Mouse (Mus musculus) heart, adult 2 months (tissue): ENCODE measurements around the gene Il17d. TPM values are rescaled to one million over a fixed set of nuclear protein-coding genes. Genes with fewer than 3 reads are reported as not detected.

ENCODE experiments used
- DNase-seq, 2 experiments: peaks; one replicate each; pipeline ENCODE4 v3.0.0; 2021
- H3K27ac ChIP-seq: fragments of 200-600 bp; 2 replicates; pipeline ENCODE4 v1.8.1; 2022
- H3K27me3 ChIP-seq: fragments of 200-500 bp; 2 replicates; pipeline ENCODE4 v1.6.1; 2012; ENCODE audit warnings: mild to moderate bottlenecking, low read length, inconsistent platforms, mixed read lengths; ENCODE audit not compliant: control insufficient read depth, insufficient read depth
- H3K36me3 ChIP-seq: fragments of 200-500 bp; 2 replicates; pipeline ENCODE4 v1.6.1; 2012; ENCODE audit warnings: low read length, inconsistent platforms; ENCODE audit not compliant: control insufficient read depth, insufficient read depth
- H3K4me1 ChIP-seq: fragments of 200-500 bp; 2 replicates; pipeline ENCODE4 v1.6.1; 2011; ENCODE audit warnings: low read length; ENCODE audit not compliant: control insufficient read depth, insufficient read depth
- H3K4me3 ChIP-seq: fragments of 200-600 bp; 2 replicates; pipeline ENCODE4 v1.8.1; 2022
- H3K79me2 ChIP-seq: fragments of 200-500 bp; replicated peaks from 2 replicates; pipeline ENCODE4 v1.6.1; 2012; ENCODE audit warnings: mild to moderate bottlenecking, inconsistent platforms, low read length, moderate library complexity, mixed read lengths; ENCODE audit not compliant: control insufficient read depth, insufficient read depth
- H3K9ac ChIP-seq: fragments of 200-500 bp; 2 replicates; pipeline ENCODE4 v1.6.1; 2012; ENCODE audit warnings: low read depth, mild to moderate bottlenecking, control low read depth, inconsistent platforms, low read length, mixed read lengths
- CTCF ChIP-seq: fragments of 200-600 bp; IDR thresholded peaks from 2 replicates; pipeline ENCODE4 v1.8.1; 2022; ENCODE audit warnings: antibody characterized with exemption, mild to moderate bottlenecking, moderate library complexity
- EP300 ChIP-seq: fragments of 200-500 bp; IDR thresholded peaks from 2 replicates; pipeline ENCODE4 v1.6.1; 2011; ENCODE audit warnings: low read depth, low read length, control low read depth; ENCODE audit not compliant: insufficient read depth
- POLR2A ChIP-seq: fragments of 200-500 bp; IDR thresholded peaks from 2 replicates; pipeline ENCODE4 v1.6.1; 2011; ENCODE audit warnings: mild to moderate bottlenecking, low read depth, low read length, control low read depth; ENCODE audit not compliant: insufficient read depth
- WGBS: fragments of 180-500 bp; shearing (Covaris S2); methylation state at CpG from one replicate; pipeline ENCODE4 v1.1.7; 2018; 5-methylcytosine and 5-hydroxymethylcytosine counted together
- intact Hi-C: fragments of 180-260 bp; cut with DNase I; formaldehyde crosslinking; loops from one replicate; pipeline ENCODE4 v1.15.1; 2025
- polyA plus RNA-seq: library from polyadenylated mRNA; depleted of rRNA; stranded (reverse); fragments of >200 nt; gene quantifications from 2 replicates; pipeline ENCODE4 v1.2.3, GENCODE M21; 2012
- total RNA-seq, 2 experiments: library from RNA; stranded (reverse); gene quantifications; 2 replicates each; pipeline ENCODE4 v1.2.3; 2021

The Il17d gene
- total and polyA plus RNA-seq, 3 experiments, result 2.2 to 10.1 (median 3.3) TPM

DNA sequence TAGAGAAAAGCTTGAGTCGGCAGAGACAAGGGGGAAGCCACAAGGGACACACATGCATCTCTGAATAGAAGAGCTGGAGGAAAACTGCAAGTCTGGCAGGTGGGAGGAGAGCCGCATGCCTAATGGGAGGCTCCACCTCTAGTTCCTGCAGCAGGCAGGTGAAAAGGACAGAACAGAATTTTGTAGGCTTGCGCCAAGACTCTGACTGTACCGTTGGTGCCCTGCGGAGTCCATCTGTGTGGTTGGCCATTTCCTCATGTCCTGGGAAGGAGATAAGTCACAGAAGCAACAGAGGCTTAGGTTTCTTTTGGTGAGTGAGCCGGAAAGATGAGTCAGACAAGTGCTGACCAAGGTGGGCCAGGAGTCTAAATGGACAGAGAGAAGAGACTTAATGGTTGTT, 20.8 kb upstream of the Il17d start:
- Histone ChIP-seq H3K27me3 (no peaks in the 10 kb centered on the region), H3K36me3 (no peaks in the 10 kb centered on the region), H3K9ac (no peak overlapping the region), H3K4me1 (no peaks in the 10 kb centered on the region), H3K4me3 (no peak overlapping the region), H3K79me2 (no peaks in the 10 kb centered on the region), H3K27ac (no peak overlapping the region)
- intact Hi-C loops, result no loop called here
- DNase-seq, result no peak
- TF ChIP-seq POLR2A (no peak), CTCF (no peak), EP300 (no peak)
- 87% methylated on average over 6 of the region's 6 CpGs for WGBS

DNA sequence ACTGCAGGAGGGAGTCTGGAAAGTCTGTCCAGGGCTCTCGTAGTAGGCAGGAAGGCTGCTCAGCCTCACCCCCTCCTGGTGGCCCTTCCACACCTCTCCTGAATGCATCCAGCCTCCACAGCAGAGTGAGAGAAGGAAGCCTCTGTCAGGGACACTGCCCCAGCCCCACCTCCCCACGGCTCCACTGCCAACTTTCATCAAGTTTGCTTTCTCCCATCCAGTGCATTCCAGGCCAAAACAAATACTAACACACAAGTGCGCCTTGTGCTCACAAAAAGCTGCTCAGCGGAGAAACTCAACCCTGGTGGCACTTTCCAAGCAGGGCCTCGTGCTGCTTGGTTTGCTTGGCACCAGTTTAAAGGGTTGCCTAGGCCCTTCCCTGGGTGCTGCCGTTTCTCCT, 15.0 kb upstream of the Il17d start:
- Histone ChIP-seq H3K4me1 (no peaks in the 10 kb centered on the region), H3K27ac (no peak overlapping the region), H3K27me3 (no peaks in the 10 kb centered on the region), H3K79me2 (no peaks in the 10 kb centered on the region), H3K9ac (no peak overlapping the region), H3K4me3 (no peak overlapping the region), H3K36me3 (no peaks in the 10 kb centered on the region)
- no peak for DNase-seq
- intact Hi-C loops, result no loop called here
- no peak for TF ChIP-seq POLR2A
- no peak for TF ChIP-seq EP300
- no peak for TF ChIP-seq CTCF
- 54% methylated on average over 6 of the region's 6 CpGs for WGBS

DNA sequence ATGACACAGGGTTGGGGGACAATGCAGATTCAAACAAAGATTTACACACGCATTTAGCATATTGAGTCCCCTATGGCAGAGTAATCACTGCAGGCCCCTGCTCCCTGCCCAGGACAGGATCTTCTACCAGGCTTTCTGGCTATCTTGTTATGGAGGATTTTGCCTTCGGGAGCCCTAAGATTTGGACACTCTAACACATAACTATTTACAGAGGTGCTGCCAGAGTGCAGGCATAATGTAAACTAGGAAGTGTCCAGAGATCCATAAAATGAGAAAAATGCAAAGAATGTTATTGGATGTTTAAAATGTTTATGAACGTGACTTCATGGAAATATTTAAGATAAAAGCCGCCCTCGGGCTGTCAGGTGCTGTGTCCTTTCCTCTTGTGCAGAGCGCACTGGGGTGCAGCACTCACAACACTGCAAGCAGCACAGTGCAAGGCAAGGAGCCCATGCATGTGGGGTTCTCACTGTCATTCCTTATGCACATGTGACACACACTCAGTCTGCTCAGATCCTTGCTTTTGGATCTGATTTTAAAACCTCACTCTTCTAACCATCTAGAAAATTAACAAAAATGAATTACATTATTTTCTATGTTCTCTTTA, 9.3 kb upstream of the Il17d start:
- H3K4me1 ChIP-seq, result no peaks in the 10 kb centered on the region
- no peaks in the 10 kb centered on the region for H3K79me2 ChIP-seq
- TF ChIP-seq EP300 (no peak), POLR2A (no peak), CTCF (no peak)
- H3K4me3 ChIP-seq, result no peak overlapping the region
- H3K27me3 ChIP-seq, result no peaks in the 10 kb centered on the region
- no peak overlapping the region for H3K9ac ChIP-seq
- H3K36me3 ChIP-seq, result no peaks in the 10 kb centered on the region
- WGBS, result 65% methylated on average over 6 of the region's 6 CpGs
- no peak for DNase-seq
- intact Hi-C loops, result no loop called here
- no peak overlapping the region for H3K27ac ChIP-seq

- H3K9ac ChIP-seq, result no peak overlapping the region
- TF ChIP-seq CTCF (no peak), POLR2A (no peak), EP300 (no peak)
- no peaks in the 10 kb centered on the region for H3K27me3 ChIP-seq
- no peaks in the 10 kb centered on the region for H3K4me1 ChIP-seq
- H3K4me3 ChIP-seq, result no peak overlapping the region
- H3K79me2 ChIP-seq, result no peaks in the 10 kb centered on the region
- H3K36me3 ChIP-seq, result no peaks in the 10 kb centered on the region
- intact Hi-C loops, result no loop called here
- no peak overlapping the region for H3K27ac ChIP-seq
- DNase-seq, result no peak
- 81% methylated on average over 7 of the region's 7 CpGs for WGBS
These were observed 7.6 kb upstream of the Il17d start for GRCm38 (mm10) chr14:57517001-57517400.

DNA sequence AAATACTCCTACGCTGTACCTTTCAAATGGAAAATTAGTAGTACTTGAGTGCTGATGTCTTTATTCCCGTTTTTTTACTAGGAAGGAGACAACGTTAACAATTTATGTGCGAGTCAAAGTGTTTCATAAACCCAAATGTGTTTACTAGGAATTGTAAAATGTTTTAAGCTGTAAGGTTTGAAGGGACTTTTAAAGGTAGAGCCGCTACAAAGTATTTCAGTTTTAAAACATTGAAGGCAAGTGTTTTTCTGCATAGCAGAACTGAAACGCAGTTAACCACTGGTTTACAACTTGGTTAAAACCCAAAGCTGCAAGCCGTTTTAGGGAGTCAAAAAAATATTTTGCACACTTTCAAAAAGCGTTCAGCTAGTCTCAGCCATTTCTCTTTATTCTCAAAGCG, 815 bp upstream of the Il17d start:
- H3K27me3 ChIP-seq, result no peaks in the 10 kb centered on the region
- TF ChIP-seq EP300 (no peak), CTCF (no peak)

GRCm38 (mm10) chr14:57525388-57526049, 942 bp downstream of the Il17d start:
- DNase-seq, result peak; percentile 55 to 66
- WGBS, result 4% methylated on average over 53 of the region's 60 CpGs
- no peak overlapping the region; the same call in 1 of the 2 replicates for H3K27ac ChIP-seq

More for the DNA sequence above, 815 bp upstream of the Il17d start:
- no peak overlapping the region for H3K9ac ChIP-seq
- no peak overlapping the region for H3K27ac ChIP-seq
- no peak overlapping the region for H3K4me3 ChIP-seq
- H3K4me1 ChIP-seq, result no peaks in the 10 kb centered on the region; the same call in 1 of the 2 replicates
- intact Hi-C loops, result no loop called here
- H3K79me2 ChIP-seq, result no peaks in the 10 kb centered on the region
- 93% methylated on average over 9 of the region's 9 CpGs for WGBS
- no peak for DNase-seq
- no peaks in the 10 kb centered on the region for H3K36me3 ChIP-seq

More at GRCm38 (mm10) chr14:57525388-57526049, 942 bp downstream of the Il17d start:
- intact Hi-C loops, result no loop called here
- no peaks in the 10 kb centered on the region for H3K27me3 ChIP-seq
- H3K4me3 ChIP-seq, result peak overlapping the region; percentile 51
- no peaks in the 10 kb centered on the region for H3K79me2 ChIP-seq
- no peaks in the 10 kb centered on the region for H3K36me3 ChIP-seq
- peak overlapping the region; percentile 75 for H3K9ac ChIP-seq
- TF ChIP-seq CTCF, result peak; percentile 25
- TF ChIP-seq POLR2A, result no peak
- no peak for TF ChIP-seq EP300
- H3K4me1 ChIP-seq, result peaks cover 5% of the 10 kb centered on the region
